Mouse (Mus musculus): ENCODE results near the gene Tmem115. TPM values are rescaled to one million over a fixed set of nuclear protein-coding genes. Genes with fewer than 3 reads are reported as not detected.

The Tmem115 gene
- polyA plus RNA-seq, 1 experiment: 43.4 TPM

DNA sequence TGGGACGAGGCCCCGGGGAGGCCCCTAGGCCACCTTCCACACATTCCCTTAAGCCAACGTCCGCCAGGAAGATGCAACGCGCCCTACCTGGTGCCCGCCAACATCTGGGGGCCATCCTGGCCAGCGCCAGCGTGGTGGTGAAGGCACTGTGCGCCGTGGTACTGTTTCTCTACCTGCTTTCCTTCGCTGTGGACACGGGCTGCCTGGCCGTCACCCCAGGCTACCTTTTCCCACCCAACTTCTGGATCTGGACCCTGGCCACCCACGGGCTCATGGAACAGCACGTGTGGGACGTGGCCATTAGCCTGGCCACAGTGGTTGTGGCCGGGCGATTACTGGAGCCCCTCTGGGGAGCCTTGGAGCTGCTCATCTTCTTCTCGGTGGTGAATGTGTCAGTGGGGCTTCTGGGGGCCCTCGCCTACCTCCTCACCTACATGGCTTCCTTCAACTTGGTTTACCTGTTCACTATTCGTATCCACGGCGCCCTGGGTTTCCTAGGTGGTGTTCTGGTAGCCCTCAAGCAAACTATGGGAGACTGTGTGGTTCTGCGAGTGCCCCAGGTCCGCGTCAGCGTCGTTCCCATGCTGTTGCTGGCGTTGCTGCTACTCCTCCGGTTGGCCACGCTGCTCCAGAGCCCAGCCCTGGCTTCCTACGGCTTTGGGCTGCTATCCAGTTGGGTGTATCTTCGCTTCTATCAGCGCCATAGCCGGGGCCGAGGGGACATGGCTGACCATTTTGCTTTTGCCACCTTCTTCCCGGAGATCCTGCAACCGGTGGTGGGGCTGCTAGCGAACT is 860 bp downstream of the Tmem115 start:
- TF ChIP-seq E2F4 (IDR thresholded peaks at IDR 0.05; ENCODE audit: insufficient read depth): no peak
- TF ChIP-seq REST (IDR thresholded peaks at IDR 0.05; ENCODE audit: insufficient read depth, insufficient read length): no peak
- TF ChIP-seq MAX (IDR thresholded peaks at IDR 0.05; ENCODE audit: low read depth): no peak
- no peak for TF ChIP-seq CEBPB (IDR thresholded peaks at IDR 0.05; ENCODE audit: insufficient read depth, poor library complexity, severe bottlenecking)
- TF ChIP-seq TCF12 (IDR thresholded peaks at IDR 0.05; ENCODE audit: insufficient read depth, poor library complexity, severe bottlenecking): no peak
- TF ChIP-seq MYOD1 (IDR thresholded peaks at IDR 0.05; ENCODE audit: control insufficient read depth in 1 of 3, insufficient read length in 2 of 3, low read depth in 2 of 3): no peak
- TF ChIP-seq MYOG (IDR thresholded peaks at IDR 0.05; ENCODE audit: control insufficient read depth in 1 of 3, insufficient read depth in 1 of 3, insufficient read length in 2 of 3, low read depth in 2 of 3): no peak
- TF ChIP-seq POLR2AphosphoS2 (IDR thresholded peaks at IDR 0.05; ENCODE audit: insufficient read length, low read depth): no peak
- no peak for TF ChIP-seq USF1 (IDR thresholded peaks at IDR 0.05; ENCODE audit: low read depth)
- TF ChIP-seq TCF3 (IDR thresholded peaks at IDR 0.05; ENCODE audit: insufficient read length, low read depth): no peak
- TF ChIP-seq SRF (IDR thresholded peaks at IDR 0.05; ENCODE audit: control insufficient read depth, insufficient read length, low read depth): no peak
- no peak for TF ChIP-seq POLR2A (IDR thresholded peaks at IDR 0.05; ENCODE audit: insufficient read length, low read depth)

DNA sequence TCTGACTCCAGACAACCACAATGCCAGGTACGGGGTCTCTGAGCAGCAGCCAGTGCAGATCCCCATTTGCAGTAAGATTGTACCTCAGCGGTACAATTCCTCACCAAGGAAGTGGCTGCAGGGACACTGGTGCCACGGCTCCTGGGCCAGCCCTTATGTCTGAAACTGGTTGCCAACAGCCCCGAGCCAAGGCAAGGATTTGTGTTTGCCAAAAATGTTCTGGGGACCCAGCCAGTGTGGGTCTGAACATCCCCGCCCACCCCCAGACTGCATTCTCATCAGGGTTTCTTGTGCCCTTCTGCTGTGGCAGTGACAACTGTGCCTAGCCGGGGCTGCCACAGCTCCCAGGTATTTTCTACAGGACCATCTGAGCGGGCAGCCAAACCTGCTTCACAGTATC is 4.5 kb downstream of the Tmem115 start:
- Histone ChIP-seq H3K79me2 (ENCODE audit: control insufficient read depth, insufficient read depth) (peaks cover 34% of the 10 kb centered on the region), H3ac (ENCODE audit: control insufficient read depth, insufficient read length) (no peak overlapping the region), H3K4me3 (no peak overlapping the region), H3K36me3 (ENCODE audit: control insufficient read depth, insufficient read depth) (peaks cover 10% of the 10 kb centered on the region), H3K27me3 (ENCODE audit: control insufficient read depth, insufficient read depth, insufficient read length) (no peaks in the 10 kb centered on the region), H3K4me2 (ENCODE audit: low read depth) (no peak overlapping the region)
- TF ChIP-seq SRF (IDR thresholded peaks at IDR 0.05; ENCODE audit: control insufficient read depth, insufficient read length, low read depth) (no peak), MAX (IDR thresholded peaks at IDR 0.05; ENCODE audit: low read depth) (no peak), MYOD1 (IDR thresholded peaks at IDR 0.05; ENCODE audit: control insufficient read depth in 1 of 3, insufficient read length in 2 of 3, low read depth in 2 of 3) (no peak), E2F4 (IDR thresholded peaks at IDR 0.05; ENCODE audit: insufficient read depth) (no peak), POLR2AphosphoS2 (IDR thresholded peaks at IDR 0.05; ENCODE audit: insufficient read length, low read depth) (no peak), TCF12 (IDR thresholded peaks at IDR 0.05; ENCODE audit: insufficient read depth, poor library complexity, severe bottlenecking) (no peak), POLR2A (IDR thresholded peaks at IDR 0.05; ENCODE audit: insufficient read length, low read depth) (no peak), CEBPB (IDR thresholded peaks at IDR 0.05; ENCODE audit: insufficient read depth, poor library complexity, severe bottlenecking) (no peak), USF1 (IDR thresholded peaks at IDR 0.05; ENCODE audit: low read depth) (no peak), MYOG (IDR thresholded peaks at IDR 0.05; ENCODE audit: control insufficient read depth in 1 of 3, insufficient read depth in 1 of 3, insufficient read length in 2 of 3, low read depth in 2 of 3) (no peak), TCF3 (IDR thresholded peaks at IDR 0.05; ENCODE audit: insufficient read length, low read depth) (no peak), REST (IDR thresholded peaks at IDR 0.05; ENCODE audit: insufficient read depth, insufficient read length) (no peak)

More for the DNA sequence above, 860 bp downstream of the Tmem115 start:
- Histone ChIP-seq H3ac (ENCODE audit: control insufficient read depth, insufficient read length) (peak overlapping the region; percentile 73), H3K27me3 (ENCODE audit: control insufficient read depth, insufficient read depth, insufficient read length) (no peaks in the 10 kb centered on the region), H3K36me3 (ENCODE audit: control insufficient read depth, insufficient read depth) (peaks cover 10% of the 10 kb centered on the region), H3K4me2 (ENCODE audit: low read depth) (peak overlapping the region; percentile 86), H3K4me3 (peak overlapping the region; percentile 92), H3K79me2 (ENCODE audit: control insufficient read depth, insufficient read depth) (peaks cover 34% of the 10 kb centered on the region)

DNA sequence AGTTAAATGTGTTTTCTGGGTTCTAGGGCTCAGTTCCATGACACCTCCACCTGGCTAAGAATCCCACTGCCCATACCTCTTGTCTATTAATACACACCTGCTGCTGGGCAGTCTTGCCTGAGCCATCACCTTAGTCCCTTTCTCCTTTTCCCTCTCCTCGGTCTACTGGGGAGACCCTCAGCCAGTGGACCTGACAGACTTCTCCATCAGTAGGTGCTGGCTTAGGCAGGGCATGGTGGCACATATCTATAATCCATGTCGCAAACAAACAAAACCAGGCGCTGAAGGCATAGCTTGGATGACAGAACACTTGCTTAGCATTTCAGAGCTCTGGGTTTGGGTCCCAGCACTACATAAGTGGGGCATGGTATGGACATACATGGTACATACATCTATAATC is 5.0 kb downstream of the Tmem115 start:
- Histone ChIP-seq H3K27me3 (ENCODE audit: control insufficient read depth, insufficient read depth, insufficient read length) (no peaks in the 10 kb centered on the region), H3ac (ENCODE audit: control insufficient read depth, insufficient read length) (no peak overlapping the region), H3K79me2 (ENCODE audit: control insufficient read depth, insufficient read depth) (peaks cover 34% of the 10 kb centered on the region), H3K4me2 (ENCODE audit: low read depth) (no peak overlapping the region), H3K4me3 (no peak overlapping the region), H3K36me3 (ENCODE audit: control insufficient read depth, insufficient read depth) (peaks cover 10% of the 10 kb centered on the region)
- TF ChIP-seq CEBPB (IDR thresholded peaks at IDR 0.05; ENCODE audit: insufficient read depth, poor library complexity, severe bottlenecking): no peak
- no peak for TF ChIP-seq TCF3 (IDR thresholded peaks at IDR 0.05; ENCODE audit: insufficient read length, low read depth)
- no peak for TF ChIP-seq REST (IDR thresholded peaks at IDR 0.05; ENCODE audit: insufficient read depth, insufficient read length)
- no peak for TF ChIP-seq POLR2A (IDR thresholded peaks at IDR 0.05; ENCODE audit: insufficient read length, low read depth)
- TF ChIP-seq USF1 (IDR thresholded peaks at IDR 0.05; ENCODE audit: low read depth): no peak
- no peak for TF ChIP-seq MYOD1 (IDR thresholded peaks at IDR 0.05; ENCODE audit: control insufficient read depth in 1 of 3, insufficient read length in 2 of 3, low read depth in 2 of 3)
- no peak for TF ChIP-seq POLR2AphosphoS2 (IDR thresholded peaks at IDR 0.05; ENCODE audit: insufficient read length, low read depth)
- TF ChIP-seq SRF (IDR thresholded peaks at IDR 0.05; ENCODE audit: control insufficient read depth, insufficient read length, low read depth): no peak
- no peak for TF ChIP-seq E2F4 (IDR thresholded peaks at IDR 0.05; ENCODE audit: insufficient read depth)
- TF ChIP-seq TCF12 (IDR thresholded peaks at IDR 0.05; ENCODE audit: insufficient read depth, poor library complexity, severe bottlenecking): no peak
- no peak for TF ChIP-seq MAX (IDR thresholded peaks at IDR 0.05; ENCODE audit: low read depth)
- no peak for TF ChIP-seq MYOG (IDR thresholded peaks at IDR 0.05; ENCODE audit: control insufficient read depth in 1 of 3, insufficient read depth in 1 of 3, insufficient read length in 2 of 3, low read depth in 2 of 3)

DNA sequence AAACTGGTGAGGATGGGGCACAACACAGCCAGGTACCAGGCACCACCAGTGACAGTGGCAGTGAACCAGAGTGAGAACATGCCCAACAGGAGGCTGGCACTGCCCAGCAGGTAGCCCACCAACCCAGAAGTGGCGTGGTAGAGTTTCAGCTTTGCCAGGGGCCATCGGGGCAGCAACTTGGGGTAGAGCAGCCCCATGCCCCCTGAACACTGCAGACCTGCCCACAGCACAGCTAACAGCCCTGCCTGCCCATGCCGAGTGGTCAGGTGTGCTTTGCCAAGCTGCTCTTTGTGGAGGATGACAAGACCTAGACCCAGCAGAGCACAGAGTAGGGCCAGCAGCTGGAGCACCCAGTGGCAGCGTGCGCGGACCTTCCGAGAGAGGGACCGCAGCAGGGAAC is 6.2 kb downstream of the Tmem115 start:
- no peak overlapping the region for H3K4me3 ChIP-seq
- H3ac ChIP-seq (ENCODE audit: control insufficient read depth, insufficient read length): no peak overlapping the region
- no peaks in the 10 kb centered on the region for H3K27me3 ChIP-seq (ENCODE audit: control insufficient read depth, insufficient read depth, insufficient read length)
- TF ChIP-seq POLR2AphosphoS2 (IDR thresholded peaks at IDR 0.05; ENCODE audit: insufficient read length, low read depth): peak; percentile 70
- TF ChIP-seq MAX (IDR thresholded peaks at IDR 0.05; ENCODE audit: low read depth): no peak
- no peak for TF ChIP-seq CEBPB (IDR thresholded peaks at IDR 0.05; ENCODE audit: insufficient read depth, poor library complexity, severe bottlenecking)
- peak; percentile 24 for TF ChIP-seq POLR2A (IDR thresholded peaks at IDR 0.05; ENCODE audit: insufficient read length, low read depth)
- no peak overlapping the region for H3K4me2 ChIP-seq (ENCODE audit: low read depth)
- peaks cover 10% of the 10 kb centered on the region for H3K36me3 ChIP-seq (ENCODE audit: control insufficient read depth, insufficient read depth)
- H3K79me2 ChIP-seq (ENCODE audit: control insufficient read depth, insufficient read depth): peaks cover 26% of the 10 kb centered on the region
